ENCODE assay signal across 15 mouse cellular contexts in genomic region chr7:144811521-144811920, GRCm38 (mm10). TPM values are rescaled to one million over a fixed set of nuclear protein-coding genes. Genes with fewer than 3 reads are reported as not detected.
DNase-seq lines count a peak whose midpoint lies in the region; ATAC-seq and TF ChIP-seq lines count a peak whose summit lies in the region.
"Had no signal": no experiment of that assay in that cellular context is flagged by ENCODE, and none has a peak within 500 bp of the region (broad histone marks: within the 10 kb centered on the region; RNA-seq: fewer than 3 reads in every experiment).

No protein-coding gene starts in this region.

- H3K4me1 ChIP-seq in limb, embryonic 11.5 days (ENCODE audit: control insufficient read depth, insufficient read depth, low read length): no peaks in the 10 kb centered on the region
- peaks cover 14% of the 10 kb centered on the region for H3K4me1 ChIP-seq in limb, embryonic 10.5 days
- H3K4me1 ChIP-seq in embryonic facial prominence, embryonic 15.5 days: no peaks in the 10 kb centered on the region

- ATAC-seq in limb, embryonic 11.5 days (ENCODE audit: insufficient number of reproducible peaks, low FRiP score, low TSS enrichment, low read depth): peak; percentile 68; the same call in 1 of the 2 replicates
- peak; percentile 76; the same call in 1 of the 2 replicates for ATAC-seq in embryonic facial prominence, embryonic 15.5 days (ENCODE audit: insufficient number of reproducible peaks, low FRiP score, low TSS enrichment, low read depth)
- ATAC-seq: intestine, postnatal 0 days had no signal

- DNase-seq in limb, embryonic 11.5 days (ENCODE audit: low spot score): no peak
- DNase-seq in limb, embryonic 10.5 days (ENCODE audit: low spot score): no peak
- DNase-seq in embryo, embryonic 11 days: peak; percentile 50
- no peak for DNase-seq in adrenal gland, postnatal 14 days
- no peak for DNase-seq in adipocyte (ENCODE audit: low spot score)
- DNase-seq: cerebellum, adult 8-10 months; heart, adult 2 months; heart, postnatal 4 days; layer of hippocampus, postnatal 36 days had no signal

- H3K36me3 ChIP-seq in limb, embryonic 11.5 days (ENCODE audit: control insufficient read depth, insufficient read depth, low read length): no peaks in the 10 kb centered on the region
- no peaks in the 10 kb centered on the region for H3K36me3 ChIP-seq in limb, embryonic 10.5 days
- H3K36me3 ChIP-seq in embryonic facial prominence, embryonic 15.5 days: no peaks in the 10 kb centered on the region
- no peaks in the 10 kb centered on the region for H3K36me3 ChIP-seq in myocyte (ENCODE audit: control insufficient read depth, insufficient read depth)

- no peaks in the 10 kb centered on the region for H3K79me2 ChIP-seq in myocyte (ENCODE audit: control insufficient read depth, insufficient read depth)

- WGBS in limb, embryonic 11.5 days: 36% methylated on average over 4 of the region's 4 CpGs
- 40% methylated on average over 4 of the region's 4 CpGs for WGBS in limb, embryonic 10.5 days
- 34% methylated on average over 4 of the region's 4 CpGs for WGBS in embryonic facial prominence, embryonic 15.5 days

- no peak overlapping the region for H3ac ChIP-seq in myocyte (ENCODE audit: control insufficient read depth, insufficient read length)

- no peak for TF ChIP-seq POLR2A in myocyte (IDR thresholded peaks at IDR 0.05; ENCODE audit: insufficient read length, low read depth)

- no peak overlapping the region for H3K9ac ChIP-seq in limb, embryonic 11.5 days (ENCODE audit: low read length)
- no peak overlapping the region for H3K9ac ChIP-seq in embryonic facial prominence, embryonic 15.5 days

- H3K27ac ChIP-seq in limb, embryonic 11.5 days (replicated peaks; ENCODE audit: low read depth, low read length): no peak overlapping the region
- H3K27ac ChIP-seq in limb, embryonic 10.5 days: no peak overlapping the region; the same call in 1 of the 2 replicates
- no peak overlapping the region for H3K27ac ChIP-seq in embryonic facial prominence, embryonic 15.5 days (replicated peaks)
- H3K27ac ChIP-seq: heart, adult 2 months had no signal

- no peak overlapping the region for H3K4me3 ChIP-seq in limb, embryonic 11.5 days (ENCODE audit: low read depth, low read length)
- no peak overlapping the region for H3K4me3 ChIP-seq in limb, embryonic 10.5 days
- no peak overlapping the region for H3K4me3 ChIP-seq in embryonic facial prominence, embryonic 15.5 days (replicated peaks)
- H3K4me3 ChIP-seq in myocyte: no peak overlapping the region
- H3K4me3 ChIP-seq: heart, adult 2 months had no signal

- no peaks in the 10 kb centered on the region for H3K9me3 ChIP-seq in limb, embryonic 11.5 days (ENCODE audit: control insufficient read depth, low read length)
- no peaks in the 10 kb centered on the region for H3K9me3 ChIP-seq in limb, embryonic 10.5 days (replicated peaks)
- no peaks in the 10 kb centered on the region for H3K9me3 ChIP-seq in embryonic facial prominence, embryonic 15.5 days (replicated peaks)

- no peaks in the 10 kb centered on the region for H3K27me3 ChIP-seq in limb, embryonic 11.5 days (ENCODE audit: control insufficient read depth, insufficient read depth, low read length)
- H3K27me3 ChIP-seq in limb, embryonic 10.5 days (ENCODE audit: low read depth, poor library complexity, severe bottlenecking): no peaks in the 10 kb centered on the region
- H3K27me3 ChIP-seq in embryonic facial prominence, embryonic 15.5 days: no peaks in the 10 kb centered on the region
- H3K27me3 ChIP-seq in myocyte (ENCODE audit: control insufficient read depth, insufficient read depth, insufficient read length): no peaks in the 10 kb centered on the region

- no peak overlapping the region for H3K4me2 ChIP-seq in limb, embryonic 11.5 days (ENCODE audit: low read depth, severe bottlenecking)
- no peak overlapping the region for H3K4me2 ChIP-seq in embryonic facial prominence, embryonic 15.5 days (replicated peaks)
- no peak overlapping the region for H3K4me2 ChIP-seq in myocyte (ENCODE audit: low read depth)

TF ChIP-seq in myocyte, 11 proteins besides CTCF, POLR2A, EP300 and RAD21:
- TF ChIP-seq TCF12 (IDR thresholded peaks at IDR 0.05; ENCODE audit: insufficient read depth, poor library complexity, severe bottlenecking) (peak; percentile 32), MYOD1 (IDR thresholded peaks at IDR 0.05; ENCODE audit: control insufficient read depth in 1 of 3, insufficient read length in 2 of 3, low read depth in 2 of 3) (peak in 2 of 3 experiments; percentile 90), TCF3 (IDR thresholded peaks at IDR 0.05; ENCODE audit: insufficient read length, low read depth) (no peak), MYOG (IDR thresholded peaks at IDR 0.05; ENCODE audit: control insufficient read depth in 1 of 3, insufficient read depth in 1 of 3, insufficient read length in 2 of 3, low read depth in 2 of 3) (peak; percentile 66 to 96 (median 92))

RNA-seq across cellular contexts. Expression of gene Fgf3, which starts 26.4 kb away (rescaled TPM):
- 0.47 TPM in 1 of 2 replicates, not detected in the other for polyA plus RNA-seq in limb, embryonic 11.5 days (2014; fragmentation: Nextera tagmentation; extraction: Ambion mirVana)
- 0.41 and 0.46 TPM in 2 replicates for polyA plus RNA-seq in limb, embryonic 10.5 days (2016; fragmentation: Nextera tagmentation; extraction: Ambion mirVana)
- polyA plus RNA-seq in embryonic facial prominence, embryonic 15.5 days (2015; fragmentation: Nextera tagmentation; extraction: Ambion mirVana): 0.24 and 1.1 TPM in 2 replicates
- not detected for polyA plus RNA-seq in myocyte (2012; fragmentation: generic; extraction: Trizol)
- total RNA-seq in adrenal gland, postnatal 14 days (2021): 0.70 and 0.83 TPM in 2 replicates
- total RNA-seq: heart, adult 2 months; heart, postnatal 4 days; layer of hippocampus, postnatal 36 days; monocyte, adult 5-6 weeks had no signal
- polyA plus RNA-seq: heart, adult 2 months; intestine, postnatal 0 days had no signal

RNA-seq across cellular contexts. Expression of gene Fgf4, which starts 35.6 kb away (rescaled TPM):
- polyA plus RNA-seq in limb, embryonic 11.5 days (2014; fragmentation: Nextera tagmentation; extraction: Ambion mirVana): 0.17 and 0.78 TPM in 2 replicates
- 1.5 and 3.2 TPM in 2 replicates for polyA plus RNA-seq in limb, embryonic 10.5 days (2016; fragmentation: Nextera tagmentation; extraction: Ambion mirVana)
- polyA plus RNA-seq in embryonic facial prominence, embryonic 15.5 days (2015; fragmentation: Nextera tagmentation; extraction: Ambion mirVana): 0.42 and 0.65 TPM in 2 replicates
- polyA plus RNA-seq in myocyte (2012; fragmentation: generic; extraction: Trizol): not detected
- total RNA-seq in adrenal gland, postnatal 14 days (2021): not detected in 2 replicates
- total RNA-seq: heart, adult 2 months; heart, postnatal 4 days; layer of hippocampus, postnatal 36 days; monocyte, adult 5-6 weeks had no signal
- polyA plus RNA-seq: brain, embryonic 14.5 days; heart, adult 2 months; intestine, postnatal 0 days; liver, embryonic 16.5 days had no signal

RNA-seq across cellular contexts. Expression of gene Ano1, which starts 59.7 kb away (rescaled TPM):
- polyA plus RNA-seq in limb, embryonic 11.5 days (2014; fragmentation: Nextera tagmentation; extraction: Ambion mirVana): 1.3 and 1.4 TPM in 2 replicates
- 3.1 and 6.0 TPM in 2 replicates for polyA plus RNA-seq in limb, embryonic 10.5 days (2016; fragmentation: Nextera tagmentation; extraction: Ambion mirVana)
- polyA plus RNA-seq in embryonic facial prominence, embryonic 15.5 days (2015; fragmentation: Nextera tagmentation; extraction: Ambion mirVana): 17.9 and 20.6 TPM in 2 replicates
- polyA plus RNA-seq in myocyte (2012; fragmentation: generic; extraction: Trizol): 2.2 TPM
- 34.8 and 40.9 TPM in 2 replicates for total RNA-seq in adrenal gland, postnatal 14 days (2021)
